Mouse (Mus musculus) spleen, adult 2 months (tissue): ENCODE measurements around the gene Pttg1ip. TPM values are rescaled to one million over a fixed set of nuclear protein-coding genes. Genes with fewer than 3 reads are reported as not detected.
A peak's percentile ranks its signal among the peaks of the same experiment; 100 is the strongest.

Experiments used
- DNase-seq, 2 experiments: peaks; one replicate each; pipeline versions ENCODE4 v3.0.0 to v3.0.0-alpha.2; 2012 to 2021; ENCODE audit warnings: low spot score in 2 of 2, low read depth in 1 of 2
- H3K27ac ChIP-seq: fragments of 200-500 bp; 2 replicates; pipeline ENCODE4 v1.5.1; 2012; ENCODE audit warnings: low read length, inconsistent platforms; ENCODE audit not compliant: insufficient read depth
- H3K27me3 ChIP-seq: fragments of 200-500 bp; 2 replicates; pipeline ENCODE4 v1.6.1; 2012; ENCODE audit warnings: mild to moderate bottlenecking, moderate library complexity, low read length, inconsistent platforms; ENCODE audit not compliant: control insufficient read depth, insufficient read depth
- H3K36me3 ChIP-seq: fragments of 200-500 bp; 2 replicates; pipeline ENCODE4 v1.6.1; 2012; ENCODE audit warnings: mild to moderate bottlenecking, low read length, inconsistent platforms; ENCODE audit not compliant: control insufficient read depth, insufficient read depth
- H3K4me1 ChIP-seq: fragments of 200-500 bp; 2 replicates; pipeline ENCODE4 v1.6.1; 2011; ENCODE audit warnings: inconsistent platforms; ENCODE audit not compliant: control insufficient read depth, insufficient read depth, insufficient read length
- H3K4me3 ChIP-seq: fragments of 200-500 bp; 2 replicates; pipeline ENCODE4 v1.5.1; 2011; ENCODE audit warnings: mild to moderate bottlenecking, inconsistent platforms; ENCODE audit not compliant: insufficient read depth, insufficient read length; ENCODE audit errors: extremely low read depth
- CTCF ChIP-seq: fragments of 200-500 bp; IDR thresholded peaks from 2 replicates; pipeline ENCODE4 v1.5.1; 2011; ENCODE audit warnings: mild to moderate bottlenecking, inconsistent platforms; ENCODE audit not compliant: insufficient read depth, insufficient read length, insufficient replicate concordance; ENCODE audit errors: extremely low read depth
- POLR2A ChIP-seq: fragments of 200-500 bp; IDR thresholded peaks from 2 replicates; pipeline ENCODE4 v1.6.1; 2011; ENCODE audit warnings: low read depth, low read length, inconsistent platforms
- WGBS: fragments of 180-500 bp; shearing (Covaris S2); methylation state at CpG from one replicate; pipeline ENCODE4 v1.1.7; 2018; 5-methylcytosine and 5-hydroxymethylcytosine counted together
- polyA plus RNA-seq: library from polyadenylated mRNA; depleted of rRNA; stranded (reverse); fragments of >200 nt; gene quantifications from 2 replicates; pipeline ENCODE4 v1.2.3, GENCODE M21; 2012

Gene Pttg1ip
- polyA plus RNA-seq, 1 experiment, result 65.3 TPM

- Histone ChIP-seq H3K4me3 (no peak overlapping the region), H3K27me3 (no peaks in the 10 kb centered on the region), H3K4me1 (no peaks in the 10 kb centered on the region), H3K27ac (no peak overlapping the region), H3K36me3 (peaks cover 9% of the 10 kb centered on the region)
- TF ChIP-seq CTCF, result no peak
- no peak for DNase-seq
- WGBS, result 82% methylated on average over 7 of the region's 7 CpGs
Measured at GRCm38 (mm10) chr10:77569481-77569880, 12.0 kb upstream of the Pttg1ip start.

GRCm38 (mm10) chr10:77569973-77570658, 11.4 kb upstream of the Pttg1ip start:
- TF ChIP-seq CTCF (no peak), POLR2A (no peak)
- Histone ChIP-seq H3K4me1 (no peaks in the 10 kb centered on the region), H3K27ac (no peak overlapping the region), H3K36me3 (peaks cover 3% of the 10 kb centered on the region; the same call in 1 of the 2 replicates), H3K4me3 (no peak overlapping the region), H3K27me3 (no peaks in the 10 kb centered on the region)
- DNase-seq, result no peak
- WGBS, result 81% methylated on average over 6 of the region's 6 CpGs

GRCm38 (mm10) chr10:77572225-77572624, 9.3 kb upstream of the Pttg1ip start:
- no peak for DNase-seq
- 26% methylated on average over 3 of the region's 3 CpGs for WGBS
- Histone ChIP-seq H3K36me3 (no peaks in the 10 kb centered on the region), H3K4me3 (no peak overlapping the region), H3K27me3 (no peaks in the 10 kb centered on the region), H3K4me1 (no peaks in the 10 kb centered on the region), H3K27ac (no peak overlapping the region)
- TF ChIP-seq POLR2A (no peak), CTCF (no peak)

- no peak for DNase-seq
- Histone ChIP-seq H3K27me3 (no peaks in the 10 kb centered on the region), H3K4me3 (no peak overlapping the region), H3K4me1 (no peaks in the 10 kb centered on the region), H3K27ac (no peak overlapping the region), H3K36me3 (no peaks in the 10 kb centered on the region)
- TF ChIP-seq POLR2A, result no peak
- no peak for TF ChIP-seq CTCF
- 88% methylated on average over 1 of the region's 1 CpGs for WGBS
Measured at GRCm38 (mm10) chr10:77573162-77573561, 8.4 kb upstream of the Pttg1ip start.

GRCm38 (mm10) chr10:77580027-77580920, 1.2 kb upstream of the Pttg1ip start:
- WGBS, result 79% methylated on average over 10 of the region's 10 CpGs
- no peaks in the 10 kb centered on the region for H3K27me3 ChIP-seq
- TF ChIP-seq POLR2A (no peak), CTCF (no peak)
- H3K27ac ChIP-seq, result no peak overlapping the region
- DNase-seq, result no peak
- H3K4me3 ChIP-seq, result no peak overlapping the region
- H3K36me3 ChIP-seq, result no peaks in the 10 kb centered on the region
- H3K4me1 ChIP-seq, result peaks cover 7% of the 10 kb centered on the region; the same call in 1 of the 2 replicates

- DNase-seq, result no peak
- Histone ChIP-seq H3K36me3 (no peaks in the 10 kb centered on the region), H3K27ac (peak overlapping the region; percentile 64), H3K4me1 (peaks cover 7% of the 10 kb centered on the region; the same call in 1 of the 2 replicates), H3K27me3 (no peaks in the 10 kb centered on the region), H3K4me3 (peak overlapping the region; percentile 61)
- 12% methylated on average over 8 of the region's 8 CpGs for WGBS
- no peak for TF ChIP-seq CTCF
- TF ChIP-seq POLR2A, result no peak
Measured at GRCm38 (mm10) chr10:77581023-77581407, 505 bp upstream of the Pttg1ip start.

GRCm38 (mm10) chr10:77582285-77582618, 732 bp downstream of the Pttg1ip start:
- peak overlapping the region; percentile 88 for H3K4me3 ChIP-seq
- peaks cover 7% of the 10 kb centered on the region; the same call in 1 of the 2 replicates for H3K4me1 ChIP-seq
- WGBS, result 9% methylated on average over 8 of the region's 8 CpGs
- no peaks in the 10 kb centered on the region for H3K36me3 ChIP-seq
- peak overlapping the region; percentile 94 for H3K27ac ChIP-seq
- no peak for DNase-seq
- no peak for TF ChIP-seq CTCF
- TF ChIP-seq POLR2A, result no peak
- H3K27me3 ChIP-seq, result no peaks in the 10 kb centered on the region
